Mouse (Mus musculus): ENCODE measurements around the gene Armc6.
"Not testable (repeated sequence)": the region's sequence is repeated elsewhere in the genome, so short reads cannot be mapped to it uniquely, and the experiment has no call there.

Armc6 gene

GRCm38 (mm10) chr8:70230837-70231236 lies 3.4 kb downstream of the Armc6 start:
- DNase-seq (ENCODE audit: low spot score in 2 of 2), result no peak

DNA sequence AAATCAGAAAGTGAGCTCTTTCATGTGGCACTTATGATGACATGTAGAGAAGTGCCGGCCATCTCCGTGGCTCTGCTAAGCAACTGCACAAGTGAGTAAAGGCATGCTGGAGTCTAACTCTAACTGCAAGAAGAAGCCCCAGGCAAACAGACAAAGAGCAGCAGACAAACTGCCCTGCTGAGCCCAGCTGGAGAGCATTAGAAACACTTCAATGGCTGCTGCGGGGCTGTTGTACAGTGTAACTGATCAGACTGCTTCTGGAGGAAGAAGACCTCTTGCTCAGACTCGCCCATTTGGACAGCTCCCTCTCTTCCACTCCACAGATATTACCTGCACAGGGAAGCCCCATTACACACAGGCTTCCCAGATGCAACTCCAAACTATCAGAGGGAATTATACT lies 6.3 kb downstream of the Armc6 start:
- no peak for DNase-seq (ENCODE audit: low spot score in 2 of 2)

- peak in 1 of 2 experiments; percentile 32 for DNase-seq (ENCODE audit: low spot score in 2 of 2)
These were observed 10.9 kb downstream of the Armc6 start for GRCm38 (mm10) chr8:70223341-70223740.

DNA sequence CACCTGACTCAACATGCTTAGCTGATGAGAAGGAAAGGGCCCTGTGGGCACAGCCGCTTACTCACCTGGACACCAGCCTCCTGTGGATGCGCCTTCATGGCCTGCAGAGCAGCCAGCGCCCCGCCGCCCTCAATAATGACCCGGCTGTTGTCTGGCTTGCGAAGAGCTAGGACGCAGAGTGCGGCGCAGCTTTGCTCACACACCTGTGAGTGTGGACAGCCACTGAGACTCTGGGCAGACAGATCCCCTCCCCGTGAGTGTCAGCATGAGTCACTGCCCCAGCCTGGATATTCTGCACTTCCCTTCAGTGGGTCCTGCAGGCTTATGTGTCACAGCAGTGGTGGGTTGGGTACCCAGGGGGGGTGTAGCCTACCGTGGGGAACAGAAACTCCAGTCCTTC lies 12.2 kb downstream of the Armc6 start:
- no peak for DNase-seq (ENCODE audit: low spot score in 2 of 2)

GRCm38 (mm10) chr8:70220911-70221310 lies 13.4 kb downstream of the Armc6 start:
- no peak for DNase-seq (ENCODE audit: low spot score in 2 of 2)

DNA sequence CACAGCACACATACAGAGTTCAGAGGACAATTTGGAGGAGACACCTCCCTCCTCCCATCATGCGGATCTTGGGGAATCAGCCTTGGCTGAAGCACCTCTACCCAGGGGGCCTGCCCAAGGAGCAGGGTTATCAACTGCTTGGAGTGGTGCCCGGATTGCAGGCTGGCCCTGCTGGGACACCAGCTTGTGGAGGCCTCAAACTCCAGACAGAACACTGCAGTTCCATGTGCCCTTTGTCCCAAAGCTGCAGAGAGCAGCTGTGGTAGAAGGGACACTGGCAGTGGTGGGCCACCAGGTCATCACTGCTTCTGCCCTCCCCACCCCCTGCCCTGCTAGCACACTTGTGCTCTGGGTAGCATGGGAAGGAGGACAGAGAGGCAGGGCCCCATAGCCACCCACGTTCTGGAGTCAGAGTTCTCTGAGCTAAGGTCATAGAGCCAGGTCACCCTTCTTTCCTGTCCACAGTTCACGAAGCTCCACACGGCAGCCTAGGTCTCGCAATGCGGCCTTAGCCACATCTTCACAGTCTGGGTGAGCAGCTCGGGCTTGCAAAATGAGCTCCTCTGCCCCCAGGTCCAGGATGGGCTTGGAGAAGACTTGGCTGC lies 13.9 kb downstream of the Armc6 start:
- no peak for DNase-seq (ENCODE audit: low spot score in 2 of 2)

GRCm38 (mm10) chr8:70219107-70219684 lies 15.1 kb downstream of the Armc6 start:
- no peak for DNase-seq (ENCODE audit: low spot score in 2 of 2)

DNA sequence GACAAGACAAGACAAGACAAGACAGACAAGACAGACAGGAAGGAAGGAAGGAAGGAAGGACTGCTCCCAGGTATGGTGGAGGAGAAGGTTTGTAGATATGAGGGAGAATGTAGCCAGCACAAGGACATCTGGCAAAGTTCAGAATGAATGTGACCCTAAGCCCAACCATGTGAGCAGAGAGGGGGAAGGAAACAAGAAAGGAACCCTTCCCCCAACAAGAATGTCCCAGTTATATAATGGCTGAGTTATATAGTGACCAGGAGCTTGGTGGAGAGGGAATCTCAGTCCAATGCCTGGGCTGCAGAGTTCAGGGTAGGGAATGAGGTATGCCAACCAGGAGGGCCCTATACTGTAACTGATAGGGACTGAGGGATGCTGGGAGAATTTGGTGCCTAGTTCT lies 16.8 kb downstream of the Armc6 start:
- DNase-seq (ENCODE audit: low spot score in 2 of 2), result no peak

DNA sequence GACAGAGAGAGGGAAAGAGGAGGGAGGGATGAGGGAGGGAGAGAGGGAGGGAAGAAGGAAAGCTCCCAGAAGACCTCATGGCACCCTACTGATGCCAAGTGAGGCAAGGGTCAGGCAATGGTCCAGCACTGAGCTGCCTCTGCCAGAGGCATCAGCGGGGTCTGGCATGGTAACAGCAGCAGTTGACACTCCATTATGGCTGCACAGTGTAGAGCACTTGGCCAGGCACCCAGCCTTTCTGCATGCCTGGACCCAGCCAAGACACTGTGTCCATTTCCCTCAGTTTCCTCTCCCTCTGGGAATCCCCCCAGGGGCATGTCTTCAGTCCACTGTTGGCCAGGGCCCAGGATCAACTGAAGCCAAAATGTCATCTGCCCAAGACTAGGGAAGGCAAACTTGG lies 17.7 kb downstream of the Armc6 start:
- DNase-seq (ENCODE audit: low spot score in 2 of 2), result no peak

GRCm38 (mm10) chr8:70216161-70216560 lies 18.1 kb downstream of the Armc6 start:
- DNase-seq (ENCODE audit: low spot score in 2 of 2), result not testable (repeated sequence)

- DNase-seq (ENCODE audit: low spot score in 2 of 2), result no peak
These were observed 19.2 kb downstream of the Armc6 start for GRCm38 (mm10) chr8:70215092-70215491.

DNA sequence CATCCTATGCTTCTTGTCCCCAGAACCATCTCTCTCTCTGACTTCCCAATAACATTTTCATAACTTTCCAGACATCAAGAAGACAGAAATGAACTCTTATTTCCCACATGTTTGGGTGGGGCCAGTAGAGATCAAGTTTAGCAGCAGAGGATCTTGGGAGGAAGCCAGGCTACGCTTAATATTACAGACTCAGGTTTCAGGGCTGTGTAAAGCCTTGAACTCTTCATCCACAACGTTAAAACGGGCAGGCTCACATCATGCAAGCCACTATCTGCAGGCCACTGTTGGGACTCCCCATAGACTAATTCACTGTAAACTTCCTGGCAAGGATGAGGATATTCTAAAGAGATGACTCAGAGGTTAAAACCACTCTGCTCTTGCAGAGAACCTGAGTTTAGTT lies 19.9 kb downstream of the Armc6 start:
- no peak for DNase-seq (ENCODE audit: low spot score in 2 of 2)

DNA sequence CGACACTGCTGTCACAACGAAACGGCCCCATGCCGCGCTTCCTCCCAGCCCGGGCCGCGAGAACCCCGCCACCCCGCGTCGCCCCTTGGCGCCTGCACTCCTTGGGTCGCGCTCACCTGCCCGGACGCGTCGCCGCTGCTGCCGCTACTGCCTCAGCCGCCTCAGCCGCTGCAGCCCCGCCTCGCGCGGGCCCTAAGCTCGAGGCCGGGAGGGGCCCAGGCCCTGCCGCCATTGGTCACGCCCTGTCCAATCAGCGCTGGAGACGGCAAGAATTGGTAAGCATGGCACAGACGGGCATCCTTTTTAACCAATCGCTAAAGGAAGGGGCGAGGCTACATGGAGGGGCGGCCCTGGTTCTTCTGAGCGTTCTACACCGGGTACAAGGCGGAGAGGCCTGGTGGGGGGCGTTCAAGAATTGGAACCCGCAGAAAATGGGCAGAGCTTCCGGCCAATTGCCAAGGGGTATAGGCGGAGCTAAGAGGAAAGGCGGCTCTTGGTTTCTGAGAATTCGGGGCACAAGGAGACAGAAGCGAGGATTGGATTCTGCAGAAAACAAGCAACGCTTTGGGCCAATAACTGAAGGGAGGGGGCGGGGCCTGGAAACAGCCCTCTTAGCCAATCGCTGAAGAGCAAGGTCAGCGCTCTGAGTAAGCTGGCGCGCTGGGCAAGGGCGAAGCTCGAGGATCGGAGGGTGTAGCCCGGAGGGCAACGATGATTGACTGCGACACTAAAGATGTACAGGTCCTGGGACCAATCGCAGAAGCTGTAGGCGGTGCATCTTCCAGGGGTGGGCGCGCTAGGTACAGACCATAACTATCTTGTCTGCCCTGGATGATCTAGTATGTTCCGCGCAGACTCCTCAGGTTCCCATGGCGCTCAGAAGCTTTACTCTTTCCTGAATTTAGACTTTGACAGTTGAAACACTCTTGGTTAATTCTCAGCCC lies 21.9 kb downstream of the Armc6 start, which contains the start of gene Slc25a42:
Slc25a42 (minus strand) TSS at position 194 of the 944 bp plus-strand sequence.
- DNase-seq (ENCODE audit: low spot score in 2 of 2), result peak; percentile 95 to 96

DNA sequence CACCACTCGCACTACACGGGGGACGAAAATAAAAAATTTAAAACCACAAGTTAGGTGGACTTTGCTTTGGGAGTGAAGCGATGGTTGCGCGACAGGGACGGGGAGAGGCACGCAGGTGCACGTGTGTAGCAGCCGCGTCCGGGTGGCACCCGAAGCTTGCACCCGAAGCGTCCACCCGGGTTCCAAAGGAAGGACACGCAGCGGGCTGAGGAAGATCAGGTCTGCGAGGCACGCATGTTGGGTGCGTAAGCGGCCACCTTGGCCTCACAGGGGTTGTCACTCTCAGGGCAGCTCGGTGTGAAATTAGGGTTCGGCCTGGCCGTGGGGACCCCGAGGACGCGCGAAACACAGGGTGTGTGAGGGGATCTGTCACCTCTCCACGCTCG lies 22.5 kb downstream of the Armc6 start:
- DNase-seq (ENCODE audit: low spot score in 2 of 2), result peak in 1 of 2 experiments; percentile 55

- no peak for DNase-seq (ENCODE audit: low spot score in 2 of 2)
These were observed 23.0 kb downstream of the Armc6 start for GRCm38 (mm10) chr8:70211275-70211674.

GRCm38 (mm10) chr8:70210538-70210937 lies 23.7 kb downstream of the Armc6 start:
- no peak for DNase-seq (ENCODE audit: low spot score in 2 of 2)

GRCm38 (mm10) chr8:70208130-70208529 lies 26.1 kb downstream of the Armc6 start:
- no peak for DNase-seq (ENCODE audit: low spot score in 2 of 2)

GRCm38 (mm10) chr8:70204757-70205156 lies 29.5 kb downstream of the Armc6 start:
- DNase-seq (ENCODE audit: low spot score in 2 of 2), result no peak

DNA sequence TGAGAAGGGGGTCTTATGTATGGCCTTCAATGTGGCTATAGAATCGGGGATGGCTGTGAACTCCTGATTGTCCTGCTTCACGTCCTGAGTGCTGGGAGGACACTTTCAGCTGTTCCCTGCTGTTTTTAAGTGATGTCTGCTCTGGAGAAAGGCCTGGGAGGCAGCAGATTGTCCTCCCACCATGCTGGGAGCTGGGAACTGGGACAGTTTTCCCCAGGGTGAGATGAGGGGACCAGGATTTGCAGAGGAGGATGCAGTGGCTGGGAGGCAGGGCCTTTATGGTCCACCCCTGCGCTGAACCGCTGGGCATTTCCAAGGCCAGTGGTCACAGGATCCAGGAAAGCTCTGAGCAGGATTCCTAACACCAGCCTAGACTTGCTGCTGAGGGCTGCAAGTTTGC lies 31.2 kb downstream of the Armc6 start:
- DNase-seq (ENCODE audit: low spot score in 2 of 2), result no peak

DNA sequence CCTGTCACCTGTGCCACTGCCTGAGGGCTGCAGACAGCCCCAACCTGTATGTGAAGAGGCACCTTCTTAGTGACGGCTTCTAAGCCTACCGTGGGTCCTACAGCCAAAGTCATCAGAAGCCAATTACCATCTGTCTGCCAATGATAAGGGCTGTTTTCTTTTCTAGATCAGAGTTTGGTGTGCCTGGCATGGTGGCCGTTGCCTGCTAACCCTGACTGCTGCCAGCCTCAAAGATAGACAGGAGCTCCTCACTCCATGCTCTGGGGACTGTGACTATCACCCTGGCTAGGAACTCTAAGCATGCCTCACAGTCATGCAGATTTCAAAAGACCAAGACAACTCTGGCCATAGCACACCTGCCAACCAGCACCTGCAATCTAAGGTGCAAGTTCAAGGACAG lies 32.8 kb downstream of the Armc6 start:
- peak in 1 of 2 experiments; percentile 56 for DNase-seq (ENCODE audit: low spot score in 2 of 2)

DNA sequence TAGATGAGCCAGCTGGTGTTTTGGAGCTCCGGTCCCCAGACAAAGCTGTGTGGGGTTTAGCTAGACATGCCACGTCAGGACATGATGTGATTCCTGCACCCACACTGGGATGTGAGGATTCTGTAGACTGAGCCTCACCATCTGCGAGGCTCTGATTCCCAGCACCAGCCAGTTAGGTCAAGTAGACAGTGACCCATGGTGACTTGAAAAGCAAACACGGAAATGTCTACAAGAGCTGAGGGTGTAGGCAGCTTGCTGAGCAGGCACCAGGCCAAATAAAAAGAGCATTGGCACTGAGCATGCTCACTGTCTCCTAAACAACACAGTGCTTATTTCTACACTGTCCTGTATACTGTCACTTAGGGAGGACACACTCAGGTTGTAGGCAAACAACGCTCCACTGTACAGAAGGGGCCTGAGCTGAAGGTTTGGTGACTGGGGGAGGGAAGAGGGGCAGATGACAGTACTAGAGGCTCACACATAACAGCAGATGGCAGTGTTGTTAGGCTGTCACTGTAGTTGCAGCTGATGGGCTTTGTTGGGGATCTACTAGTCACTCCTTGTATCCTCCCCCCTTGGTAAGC lies 34.1 kb downstream of the Armc6 start:
- no peak for DNase-seq (ENCODE audit: low spot score in 2 of 2)

- DNase-seq (ENCODE audit: low spot score in 2 of 2), result no peak
These were observed 36.7 kb downstream of the Armc6 start for GRCm38 (mm10) chr8:70197603-70198002.
